Mouse (Mus musculus): ENCODE data around the gene Pla2g2f.

Pla2g2f gene

GRCm38 (mm10) chr4:138716697-138717096, 40.7 kb downstream of the Pla2g2f start:
- DNase-seq (ENCODE audit: low read depth, low spot score): no peak

GRCm38 (mm10) chr4:138714186-138714585, 43.2 kb downstream of the Pla2g2f start:
- no peak for DNase-seq (ENCODE audit: low read depth, low spot score)

DNA sequence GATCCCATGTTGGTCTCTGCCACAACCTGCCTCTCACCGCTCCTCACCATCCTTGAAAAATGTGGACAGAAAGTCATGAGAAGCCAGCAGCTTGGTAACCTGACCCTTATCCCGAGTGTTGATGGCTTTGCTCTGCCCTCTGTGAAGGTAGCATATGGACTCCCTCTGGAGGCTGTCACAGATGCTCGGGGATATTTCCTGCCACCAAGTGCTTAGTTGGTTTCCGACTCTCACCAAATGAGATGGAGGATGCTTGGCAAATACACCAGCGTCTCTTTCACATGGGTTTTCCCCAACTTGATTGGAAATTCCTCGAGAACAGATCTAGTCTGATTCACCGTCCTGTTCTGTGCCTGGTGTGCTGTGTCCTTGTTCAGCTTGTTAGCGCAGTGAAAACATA, 44.8 kb downstream of the Pla2g2f start:
- no peak for DNase-seq (ENCODE audit: low read depth, low spot score)

DNA sequence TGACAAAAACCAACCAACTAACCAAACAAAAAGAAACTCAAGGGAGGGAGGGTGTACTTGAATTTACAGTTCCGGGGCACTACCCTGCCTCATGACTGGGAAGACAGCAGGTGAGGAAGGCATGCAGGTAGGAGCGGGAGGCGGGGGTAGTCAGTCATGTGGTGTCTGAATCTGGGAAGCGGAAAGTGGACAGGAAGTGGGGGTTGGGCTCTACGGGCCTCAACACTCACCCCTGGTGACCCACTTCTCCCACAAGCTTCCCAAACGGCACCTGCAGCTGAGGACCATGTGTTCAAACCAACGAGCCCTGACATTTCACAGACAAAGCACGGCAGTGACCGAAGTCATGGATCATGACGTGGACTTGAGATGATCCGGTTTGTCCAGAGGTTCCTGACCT, 45.3 kb downstream of the Pla2g2f start:
- no peak for DNase-seq (ENCODE audit: low read depth, low spot score)

DNA sequence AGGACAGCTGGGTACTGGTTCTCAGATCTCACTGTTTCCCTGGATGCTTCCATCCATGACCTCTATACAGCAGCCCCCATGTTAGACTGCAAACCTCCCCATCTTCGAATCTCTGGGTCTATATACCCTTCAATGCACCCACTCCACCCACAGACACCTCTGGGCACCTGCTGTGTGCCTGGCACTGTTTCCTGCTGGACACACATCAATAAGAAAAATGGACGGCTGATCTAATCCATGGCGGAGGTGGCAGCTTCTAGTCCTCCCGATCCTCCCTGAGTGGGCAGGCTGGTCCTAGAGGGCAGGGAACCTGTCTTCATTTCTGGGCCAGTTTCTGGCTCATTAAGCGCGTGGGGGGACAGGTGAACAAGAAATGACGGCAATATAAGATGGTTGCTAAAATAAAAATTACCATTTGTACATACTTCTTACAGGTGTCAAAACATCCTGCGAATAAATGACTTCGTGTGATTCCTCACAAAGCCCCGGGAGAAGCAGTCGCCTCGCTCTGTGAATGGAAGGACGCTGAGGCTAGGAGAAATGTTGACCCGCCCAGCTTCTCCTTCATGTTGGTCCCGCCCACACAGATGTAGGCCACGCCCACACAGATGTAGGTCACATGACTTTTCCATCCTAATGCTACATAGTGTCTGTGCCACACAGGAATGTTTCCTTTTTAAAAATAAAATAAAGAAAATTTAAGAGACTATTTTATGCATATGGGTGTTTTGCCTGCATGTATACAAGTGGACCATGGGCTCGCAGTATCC, 46.2 kb downstream of the Pla2g2f start:
- DNase-seq (ENCODE audit: low read depth, low spot score): no peak

GRCm38 (mm10) chr4:138710633-138711032, 46.8 kb downstream of the Pla2g2f start:
- no peak for DNase-seq (ENCODE audit: low read depth, low spot score)

GRCm38 (mm10) chr4:138709944-138710343, 47.5 kb downstream of the Pla2g2f start:
- no peak for DNase-seq (ENCODE audit: low read depth, low spot score)

GRCm38 (mm10) chr4:138709246-138709645, 48.2 kb downstream of the Pla2g2f start:
- no peak for DNase-seq (ENCODE audit: low read depth, low spot score)

DNA sequence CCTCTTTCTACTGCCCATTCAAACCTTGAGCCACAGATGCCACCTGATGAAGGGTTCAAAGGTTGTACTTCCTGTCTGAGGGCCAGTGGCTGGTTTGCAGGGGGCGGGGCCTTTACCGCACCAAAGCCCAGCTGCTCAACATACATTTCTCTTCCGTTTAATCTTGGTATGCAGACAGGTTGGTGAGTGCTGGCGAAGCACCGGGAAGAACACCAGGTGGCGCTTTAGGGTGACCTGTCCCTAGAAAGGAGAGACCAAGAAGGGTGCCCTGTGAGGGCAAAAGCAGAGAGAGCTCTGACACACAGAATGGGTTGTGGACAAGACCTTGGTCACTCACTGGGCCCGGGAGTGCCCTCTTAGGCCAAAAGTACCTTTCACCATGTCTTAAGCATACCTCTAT, 48.8 kb downstream of the Pla2g2f start:
- DNase-seq (ENCODE audit: low read depth, low spot score): no peak

DNA sequence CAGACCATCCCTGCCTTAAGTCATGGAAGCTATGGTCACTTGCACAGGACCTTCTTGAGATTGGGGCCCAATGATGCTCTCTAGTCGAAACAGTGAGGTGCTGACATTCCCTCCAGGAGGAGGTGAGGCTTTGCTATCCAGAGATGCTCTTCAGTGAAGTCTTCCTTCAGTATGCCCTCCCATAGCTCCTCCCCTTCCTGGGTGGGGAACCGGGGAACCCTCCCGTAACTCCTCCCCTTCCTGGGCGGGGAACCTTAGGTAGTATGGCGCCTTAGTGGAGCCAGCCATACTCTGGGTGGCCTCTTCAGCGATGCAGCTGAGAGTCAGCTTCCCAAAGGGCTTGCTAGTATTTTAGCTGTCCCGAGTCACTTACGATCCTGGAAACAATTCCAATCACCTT, 50.8 kb downstream of the Pla2g2f start:
- no peak for DNase-seq (ENCODE audit: low read depth, low spot score)

GRCm38 (mm10) chr4:138704169-138704568, 53.3 kb downstream of the Pla2g2f start:
- DNase-seq (ENCODE audit: low read depth, low spot score): no peak

- DNase-seq (ENCODE audit: low read depth, low spot score): no peak
Observed at GRCm38 (mm10) chr4:138703591-138703990, 53.8 kb downstream of the Pla2g2f start.

DNA sequence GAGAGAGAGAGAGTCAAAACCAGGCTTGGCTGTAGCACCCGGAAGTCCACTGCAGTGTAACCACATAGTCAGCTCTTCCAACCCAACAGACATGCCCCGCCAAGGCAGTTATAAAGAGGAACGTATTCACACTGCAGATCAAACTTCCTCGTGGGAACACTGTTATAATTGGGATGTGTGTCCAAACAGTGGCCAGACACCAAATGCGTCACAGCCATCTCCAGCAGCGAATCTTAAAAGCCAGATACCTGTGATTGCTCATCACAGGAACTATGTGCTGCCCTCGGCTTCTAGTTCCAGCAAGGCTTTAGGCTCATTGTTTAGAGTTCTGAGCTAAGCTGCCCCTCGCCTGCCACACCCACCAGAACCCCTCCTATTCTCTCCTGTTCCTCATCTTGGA, 54.9 kb downstream of the Pla2g2f start:
- DNase-seq (ENCODE audit: low read depth, low spot score): no peak

GRCm38 (mm10) chr4:138702031-138702430, 55.4 kb downstream of the Pla2g2f start:
- no peak for DNase-seq (ENCODE audit: low read depth, low spot score)

GRCm38 (mm10) chr4:138701111-138701510, 56.3 kb downstream of the Pla2g2f start:
- no peak for DNase-seq (ENCODE audit: low read depth, low spot score)

All from retina, adult 2 months (tissue).